Mouse (Mus musculus): ENCODE data around the gene Gm44511. TPM values are rescaled to one million over a fixed set of nuclear protein-coding genes. Genes with fewer than 3 reads are reported as not detected.

Gm44511 gene
- total and polyA plus RNA-seq, 3 experiments: not detected

DNA sequence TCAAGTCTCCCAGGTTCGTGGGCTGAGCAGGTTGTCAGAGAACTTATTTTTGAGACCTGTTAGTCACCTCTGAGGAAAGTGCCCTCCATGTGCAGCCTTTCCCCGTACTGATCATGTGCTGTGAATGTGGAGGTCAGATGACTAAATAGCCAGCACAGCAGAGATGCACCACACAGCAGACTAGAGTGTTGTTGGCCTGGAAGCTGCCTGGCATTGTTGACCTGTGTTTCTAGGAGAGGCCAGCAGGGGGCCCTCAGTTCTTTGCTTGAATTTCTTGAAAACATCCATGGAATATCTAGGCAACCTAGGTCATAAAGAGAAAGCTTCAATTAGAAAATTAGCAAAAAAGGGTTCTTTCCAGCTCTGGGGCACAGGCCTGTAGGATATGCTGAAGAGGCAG is 23.8 kb upstream of the Gm44511 start:
- peaks cover 4 to 11% of the 10 kb centered on the region in 2 experiments; a peak in 3 of 4 replicates for H3K4me1 ChIP-seq (ENCODE audit: control insufficient read depth in 1 of 2, insufficient read depth in 2 of 2, low read length in 2 of 2)
- no peaks in the 10 kb centered on the region for H3K27me3 ChIP-seq (ENCODE audit: control insufficient read depth in 1 of 2, insufficient read depth in 2 of 2, low read length in 2 of 2)
- H3K36me3 ChIP-seq (ENCODE audit: control insufficient read depth in 1 of 2, insufficient read depth in 2 of 2, low read length in 2 of 2): peaks cover 0 to 8% of the 10 kb centered on the region in 2 experiments; a peak in 2 of 4 replicates
- TF ChIP-seq NRF1 (IDR thresholded peaks at IDR 0.05; ENCODE audit: insufficient read depth, low read depth, low read length, poor library complexity, severe bottlenecking) (no peak), TAL1 (IDR thresholded peaks at IDR 0.05; ENCODE audit: low read length) (no peak), JUND (IDR thresholded peaks at IDR 0.05; ENCODE audit: low read depth, low read length) (no peak), SMC3 (IDR thresholded peaks at IDR 0.05; ENCODE audit: low read depth, low read length) (peak; percentile 83), MAFK (IDR thresholded peaks at IDR 0.05; ENCODE audit: borderline replicate concordance, low read depth, low read length) (no peak), POLR2AphosphoS2 (IDR thresholded peaks at IDR 0.05; ENCODE audit: low read length) (no peak), MXI1 (IDR thresholded peaks at IDR 0.05; ENCODE audit: low read depth, low read length) (no peak), USF2 (IDR thresholded peaks at IDR 0.05; ENCODE audit: borderline replicate concordance in 1 of 2, insufficient read depth in 1 of 2, low read depth in 1 of 2, low read length in 2 of 2) (no peak), GATA1 (IDR thresholded peaks at IDR 0.05; ENCODE audit: low read depth, low read length) (no peak), USF1 (IDR thresholded peaks at IDR 0.05; ENCODE audit: low read depth, low read length) (no peak), TCF12 (IDR thresholded peaks at IDR 0.05; ENCODE audit: low read depth, low read length) (no peak), CHD1 (IDR thresholded peaks at IDR 0.05; ENCODE audit: low read depth, low read length) (no peak), CTCF (IDR thresholded peaks at IDR 0.05 in 2 of 3, conservative IDR thresholded peaks at IDR 0.05 in 1 of 3; ENCODE audit: control insufficient read depth in 1 of 3, insufficient read depth in 1 of 3, low read depth in 2 of 3, low read length in 3 of 3, poor library complexity in 1 of 3, severe bottlenecking in 1 of 3) (peak; percentile 53 to 81 (median 68)), ELF1 (IDR thresholded peaks at IDR 0.05; ENCODE audit: low read depth, low read length) (no peak), MYB (IDR thresholded peaks at IDR 0.05; ENCODE audit: low read depth, low read length) (no peak), MEF2A (IDR thresholded peaks at IDR 0.05; ENCODE audit: extremely low read depth, insufficient replicate concordance, low read depth, low read length, poor library complexity, severe bottlenecking) (no peak), BHLHE40 (IDR thresholded peaks at IDR 0.05; ENCODE audit: borderline replicate concordance, low read depth, low read length) (no peak), ZMIZ1 (IDR thresholded peaks at IDR 0.05; ENCODE audit: low read depth, low read length) (no peak), ZKSCAN1 (IDR thresholded peaks at IDR 0.05; ENCODE audit: low read depth, low read length) (no peak), SIN3A (IDR thresholded peaks at IDR 0.05; ENCODE audit: low read length) (no peak), MYC (IDR thresholded peaks at IDR 0.05; ENCODE audit: low read depth, low read length) (no peak), ZC3H11A (IDR thresholded peaks at IDR 0.05; ENCODE audit: low read depth, low read length) (peak; percentile 56), RAD21 (IDR thresholded peaks at IDR 0.05; ENCODE audit: low read depth, low read length) (peak; percentile 71), GABPA (IDR thresholded peaks at IDR 0.05; ENCODE audit: low read depth, low read length) (no peak), KAT2A (conservative IDR thresholded peaks at IDR 0.05; ENCODE audit: low read depth, low read length) (no peak), CHD2 (IDR thresholded peaks at IDR 0.05; ENCODE audit: low read length) (no peak)
- H3K9ac ChIP-seq (ENCODE audit: control insufficient read depth, low read depth, low read length, poor library complexity, severe bottlenecking): no peak overlapping the region
- no peaks in the 10 kb centered on the region for H3K9me3 ChIP-seq (replicated peaks; ENCODE audit: insufficient read depth, low read length)
- no peaks in the 10 kb centered on the region; the same call in 1 of the 2 replicates for H3K79me2 ChIP-seq (ENCODE audit: control insufficient read depth, insufficient read depth, low read length, poor library complexity)
- DNase-seq (ENCODE audit: low read depth, low spot score): peak; percentile 73
- no peak overlapping the region for H3K27ac ChIP-seq (ENCODE audit: control insufficient read depth, low read depth, low read length)
- no peak overlapping the region for H3K4me3 ChIP-seq (ENCODE audit: control insufficient read depth in 1 of 2, insufficient read depth in 1 of 2, low read depth in 2 of 2, low read length in 2 of 2)
